Mouse (Mus musculus) ES-E14 (cell line): ENCODE results near the gene Pbrm1.

Experiments used
- CHD2 ChIP-seq: IDR thresholded peaks from 2 replicates; pipeline ENCODE4 v1.6.1; 2014; ENCODE audit warnings: mild to moderate bottlenecking, low read depth, low read length, inconsistent platforms
- ZC3H11A ChIP-seq: IDR thresholded peaks from 2 replicates; pipeline ENCODE4 v1.6.1; 2012; ENCODE audit warnings: low read depth, mild to moderate bottlenecking, inconsistent platforms, low read length, borderline replicate concordance
- ZNF384 ChIP-seq: IDR thresholded peaks from 2 replicates; pipeline ENCODE4 v1.6.1; 2012; ENCODE audit warnings: low read depth, low read length, inconsistent platforms

DNA sequence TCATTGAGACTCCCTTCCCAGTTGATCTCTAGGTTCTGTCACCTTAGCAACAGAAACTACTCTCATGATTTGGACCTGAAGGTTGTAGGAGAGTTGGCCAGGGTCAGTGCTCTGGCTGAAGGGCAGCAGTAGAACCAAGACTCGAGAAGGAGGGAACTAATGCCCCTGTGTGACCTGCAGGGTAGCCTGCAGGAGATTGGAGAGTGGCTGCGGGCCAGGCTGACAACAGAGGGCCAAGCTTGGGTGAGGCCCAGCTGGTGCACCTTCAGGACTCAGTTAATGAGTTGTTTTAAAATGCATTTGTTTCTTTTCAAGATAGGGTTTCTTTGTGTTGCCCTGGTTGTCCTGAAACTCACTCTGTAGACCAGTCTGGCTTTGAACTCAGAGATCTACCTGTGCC is 146.1 kb downstream of the Pbrm1 start:
- TF ChIP-seq ZNF384 (no peak), ZC3H11A (no peak), CHD2 (no peak)
